Mouse (Mus musculus) left cerebral cortex, postnatal 25 days (tissue): ENCODE results near the gene Synpo2l. TPM values are rescaled to one million over a fixed set of nuclear protein-coding genes. Genes with fewer than 3 reads are reported as not detected.

Source experiments
- DNase-seq, 2 experiments: peaks; one replicate each; pipeline ENCODE4 v3.0.0; 2022; ENCODE audit warnings: low spot score in 2 of 2, mixed read lengths in 1 of 2
- intact Hi-C: fragments of 180-260 bp; cut with DNase I; formaldehyde crosslinking; loops from one replicate; pipeline ENCODE4 v1.15.1; 2025
- microRNA-seq, 2 experiments: library from miRNA; unstranded; fragments of <30 nt; microRNA quantifications; one replicate each; pipeline ENCODE4 v1.2.0; 2022
- total RNA-seq, 2 experiments: library from RNA; stranded (reverse); gene quantifications; 2 replicates each; pipeline ENCODE4 v1.2.3; 2021

The Synpo2l gene
- total RNA-seq, 2 experiments from 2014 or later = 0.23 to 0.28 TPM

- DNase-seq = no peak
- intact Hi-C loops = no loop called here
Measured at GRCm38 (mm10) chr14:20615075-20615474, 53.1 kb downstream of the Synpo2l start.

GRCm38 (mm10) chr14:20612820-20613219 is 55.3 kb downstream of the Synpo2l start:
- no peak for DNase-seq
- intact Hi-C loops = no loop called here

GRCm38 (mm10) chr14:20610146-20610545 is 58.0 kb downstream of the Synpo2l start:
- no peak for DNase-seq
- intact Hi-C loops = no loop called here

DNA sequence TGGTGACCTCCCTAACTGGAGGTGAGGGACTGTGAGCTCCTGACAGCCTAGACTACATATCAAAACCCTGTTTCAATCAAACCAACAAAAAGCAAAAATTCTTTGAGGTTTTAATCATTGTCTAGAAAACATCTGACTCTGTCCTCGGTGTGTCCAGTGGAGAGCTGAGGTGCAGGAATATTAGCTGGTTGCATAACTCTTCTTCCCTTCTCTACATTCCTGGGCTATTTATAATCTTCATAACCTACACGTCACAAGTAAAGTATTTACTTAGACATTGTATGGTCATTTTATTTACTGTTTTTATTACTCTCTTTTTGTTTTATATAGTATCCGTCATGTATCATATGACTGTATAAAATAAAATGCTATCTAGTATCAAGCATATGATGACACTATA is 58.6 kb downstream of the Synpo2l start:
- DNase-seq = no peak
- intact Hi-C loops = no loop called here

Small RNA genes lying within 50 kb of the gene (microRNA-seq; reads per million reads assigned to microRNA genes)
- 0.74 to 2.7 reads per million in 2 experiments for gene Mir6946

Other genes starting within 250 kb of the Synpo2l start
- 1 to 10 TPM; 1.1 to 1.7 TPM for gene Cfap70, start 216.1 kb downstream of the Synpo2l start, total RNA-seq
- 10 to 100 TPM; 57.5 to 58.2 TPM for gene Anxa7, start 188.2 kb downstream of the Synpo2l start, total RNA-seq
- gene Mss51, start 171.5 kb downstream of the Synpo2l start, total RNA-seq = 1 to 10 TPM in 1 of 2 experiments, under 1 TPM in 1; 0.89 to 1.1 TPM
- gene Ppp3cb, start 121.8 kb downstream of the Synpo2l start, total RNA-seq = 100 to 1,000 TPM; 297 to 305 TPM
- 10 to 100 TPM; 38.5 to 46.7 TPM for gene Usp54, start 27.3 kb downstream of the Synpo2l start, total RNA-seq
- not detected for gene Myoz1, start 11.8 kb downstream of the Synpo2l start, total RNA-seq
- 100 to 1,000 TPM; 110 to 113 TPM for gene Sec24c, start 6.0 kb upstream of the Synpo2l start, total RNA-seq
- 10 to 100 TPM; 18.5 to 19.7 TPM for gene Fut11, start 26.6 kb upstream of the Synpo2l start, total RNA-seq
- 10 to 100 TPM; 45.9 to 51.8 TPM for gene Chchd1, start 34.7 kb upstream of the Synpo2l start, total RNA-seq
- 100 to 1,000 TPM; 152 to 155 TPM for gene Zswim8, start 39.2 kb upstream of the Synpo2l start, total RNA-seq
- 10 to 100 TPM; 14.9 to 17.4 TPM for gene Ndst2, start 66.2 kb upstream of the Synpo2l start, total RNA-seq
- 100 to 1,000 TPM; 292 to 312 TPM for gene Camk2g, start 125.7 kb upstream of the Synpo2l start, total RNA-seq
- 1 to 10 TPM; 5.9 to 7.8 TPM for gene Plau, start 168.3 kb upstream of the Synpo2l start, total RNA-seq